Mouse (Mus musculus): ENCODE measurements around the gene Pde6c. TPM values are rescaled to one million over a fixed set of nuclear protein-coding genes. Genes with fewer than 3 reads are reported as not detected.

The Pde6c gene
- polyA plus RNA-seq, 1 experiment from 2014 or later: not detected

- WGBS: 60% methylated on average over 4 of the region's 4 CpGs
- H3K27ac ChIP-seq (ENCODE audit: low read depth): no peak overlapping the region
- H3K27me3 ChIP-seq (ENCODE audit: insufficient read depth, low read length): no peaks in the 10 kb centered on the region
- H3K9ac ChIP-seq: no peak overlapping the region
- TF ChIP-seq CTCF (IDR thresholded peaks at IDR 0.05; ENCODE audit: low read depth): no peak
- H3K9me3 ChIP-seq (ENCODE audit: low read depth, low read length): no peaks in the 10 kb centered on the region
- DNase-seq: no peak
- no peak overlapping the region for H3K4me3 ChIP-seq (ENCODE audit: low read depth, low read length)
- no peaks in the 10 kb centered on the region for H3K36me3 ChIP-seq (ENCODE audit: insufficient read depth)
- H3K4me2 ChIP-seq: no peak overlapping the region
- no peak for ATAC-seq (ENCODE audit: insufficient read depth)
- no peaks in the 10 kb centered on the region for H3K4me1 ChIP-seq (ENCODE audit: insufficient read depth)
Measured at GRCm38 (mm10) chr19:38143540-38144271, 11.1 kb downstream of the Pde6c start.

GRCm38 (mm10) chr19:38156243-38156642 lies 23.7 kb downstream of the Pde6c start:
- H3K4me3 ChIP-seq (ENCODE audit: low read depth, low read length): no peak overlapping the region
- H3K36me3 ChIP-seq (ENCODE audit: insufficient read depth): no peaks in the 10 kb centered on the region
- 97% methylated on average over 1 of the region's 1 CpGs for WGBS
- H3K4me2 ChIP-seq: no peak overlapping the region
- H3K9ac ChIP-seq: no peak overlapping the region
- no peaks in the 10 kb centered on the region for H3K27me3 ChIP-seq (ENCODE audit: insufficient read depth, low read length)
- H3K9me3 ChIP-seq (ENCODE audit: low read depth, low read length): no peaks in the 10 kb centered on the region
- no peak for ATAC-seq (ENCODE audit: insufficient read depth)
- H3K4me1 ChIP-seq (ENCODE audit: insufficient read depth): no peaks in the 10 kb centered on the region
- no peak for DNase-seq
- no peak overlapping the region for H3K27ac ChIP-seq (ENCODE audit: low read depth)
- TF ChIP-seq CTCF (IDR thresholded peaks at IDR 0.05; ENCODE audit: low read depth): no peak

- 74% methylated on average over 21 of the region's 21 CpGs for WGBS
- Histone ChIP-seq H3K9me3 (ENCODE audit: low read depth, low read length) (no peaks in the 10 kb centered on the region), H3K4me2 (no peak overlapping the region), H3K4me1 (ENCODE audit: insufficient read depth) (no peaks in the 10 kb centered on the region), H3K9ac (no peak overlapping the region), H3K36me3 (ENCODE audit: insufficient read depth) (no peaks in the 10 kb centered on the region), H3K27me3 (ENCODE audit: insufficient read depth, low read length) (no peaks in the 10 kb centered on the region), H3K4me3 (ENCODE audit: low read depth, low read length) (no peak overlapping the region), H3K27ac (ENCODE audit: low read depth) (no peak overlapping the region)
- ATAC-seq (ENCODE audit: insufficient read depth) (no peak), DNase-seq (no peak)
- TF ChIP-seq CTCF (IDR thresholded peaks at IDR 0.05; ENCODE audit: low read depth): no peak
Measured at GRCm38 (mm10) chr19:38161648-38162354, 29.2 kb downstream of the Pde6c start.

DNA sequence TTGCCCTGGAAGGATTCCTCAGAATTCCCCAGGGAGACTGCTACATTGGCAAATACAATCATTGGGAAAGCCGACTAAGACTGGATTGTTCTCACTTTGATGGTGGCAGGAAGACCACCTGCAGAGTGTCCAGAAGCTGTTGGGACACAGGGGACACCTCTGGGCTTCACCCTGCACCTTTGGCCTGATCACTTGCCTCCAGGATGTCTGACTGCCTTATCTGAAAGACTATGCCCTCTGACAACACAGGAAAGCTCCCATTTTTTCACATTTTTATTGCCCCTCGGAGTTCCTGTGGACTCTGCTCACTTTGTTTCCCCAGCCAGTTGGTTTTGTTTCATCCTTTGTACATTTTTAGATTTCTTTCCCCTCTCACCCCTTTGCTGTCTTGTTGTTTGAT lies 32.1 kb downstream of the Pde6c start:
- H3K4me3 ChIP-seq (ENCODE audit: low read depth, low read length): no peak overlapping the region
- ATAC-seq (ENCODE audit: insufficient read depth) (no peak), DNase-seq (no peak)
- H3K4me2 ChIP-seq: no peak overlapping the region
- H3K27me3 ChIP-seq (ENCODE audit: insufficient read depth, low read length): no peaks in the 10 kb centered on the region
- no peaks in the 10 kb centered on the region for H3K4me1 ChIP-seq (ENCODE audit: insufficient read depth)
- WGBS: 56% methylated on average over 2 of the region's 2 CpGs
- no peak overlapping the region for H3K9ac ChIP-seq
- no peak overlapping the region for H3K27ac ChIP-seq (ENCODE audit: low read depth)
- TF ChIP-seq CTCF (IDR thresholded peaks at IDR 0.05; ENCODE audit: low read depth): no peak
- no peaks in the 10 kb centered on the region for H3K9me3 ChIP-seq (ENCODE audit: low read depth, low read length)
- H3K36me3 ChIP-seq (ENCODE audit: insufficient read depth): no peaks in the 10 kb centered on the region

GRCm38 (mm10) chr19:38179675-38180074 lies 47.1 kb downstream of the Pde6c start:
- ATAC-seq (ENCODE audit: insufficient read depth) (no peak), DNase-seq (no peak)
- Histone ChIP-seq H3K4me3 (ENCODE audit: low read depth, low read length) (no peak overlapping the region), H3K9ac (no peak overlapping the region), H3K36me3 (ENCODE audit: insufficient read depth) (no peaks in the 10 kb centered on the region), H3K27ac (ENCODE audit: low read depth) (no peak overlapping the region), H3K4me1 (ENCODE audit: insufficient read depth) (no peaks in the 10 kb centered on the region), H3K4me2 (no peak overlapping the region), H3K27me3 (ENCODE audit: insufficient read depth, low read length) (no peaks in the 10 kb centered on the region), H3K9me3 (ENCODE audit: low read depth, low read length) (no peaks in the 10 kb centered on the region)
- 80% methylated on average over 9 of the region's 9 CpGs for WGBS
- TF ChIP-seq CTCF (IDR thresholded peaks at IDR 0.05; ENCODE audit: low read depth): no peak

- ATAC-seq (ENCODE audit: insufficient read depth): no peak
- Histone ChIP-seq H3K27me3 (ENCODE audit: insufficient read depth, low read length) (no peaks in the 10 kb centered on the region), H3K9ac (no peak overlapping the region), H3K36me3 (ENCODE audit: insufficient read depth) (peaks cover 4% of the 10 kb centered on the region; the same call in 1 of the 2 replicates), H3K27ac (ENCODE audit: low read depth) (no peak overlapping the region), H3K4me3 (ENCODE audit: low read depth, low read length) (no peak overlapping the region), H3K4me2 (no peak overlapping the region), H3K9me3 (ENCODE audit: low read depth, low read length) (no peaks in the 10 kb centered on the region), H3K4me1 (ENCODE audit: insufficient read depth) (no peaks in the 10 kb centered on the region)
- no peak for TF ChIP-seq CTCF (IDR thresholded peaks at IDR 0.05; ENCODE audit: low read depth)
- DNase-seq: no peak
- 74% methylated on average over 5 of the region's 5 CpGs for WGBS
Measured at GRCm38 (mm10) chr19:38186631-38187344, 54.2 kb downstream of the Pde6c start.

- WGBS: 81% methylated on average over 2 of the region's 2 CpGs
- no peak for DNase-seq
- H3K4me3 ChIP-seq (ENCODE audit: low read depth, low read length): no peak overlapping the region
- no peak for ATAC-seq (ENCODE audit: insufficient read depth)
- TF ChIP-seq CTCF (IDR thresholded peaks at IDR 0.05; ENCODE audit: low read depth): no peak
- no peak overlapping the region for H3K4me2 ChIP-seq
- no peak overlapping the region for H3K9ac ChIP-seq
- H3K4me1 ChIP-seq (ENCODE audit: insufficient read depth): no peaks in the 10 kb centered on the region
- peaks cover 4% of the 10 kb centered on the region; the same call in 1 of the 2 replicates for H3K36me3 ChIP-seq (ENCODE audit: insufficient read depth)
- no peak overlapping the region for H3K27ac ChIP-seq (ENCODE audit: low read depth)
- H3K9me3 ChIP-seq (ENCODE audit: low read depth, low read length): no peaks in the 10 kb centered on the region
- H3K27me3 ChIP-seq (ENCODE audit: insufficient read depth, low read length): no peaks in the 10 kb centered on the region
Measured at GRCm38 (mm10) chr19:38187345-38187680, 54.7 kb downstream of the Pde6c start.
